Mouse (Mus musculus): ENCODE data around the gene Ano4. TPM values are rescaled to one million over a fixed set of nuclear protein-coding genes. Genes with fewer than 3 reads are reported as not detected.

Ano4 gene
- total RNA-seq, 4 experiments from 2014 or later, result 24.2 to 27.0 (median 25.0) TPM

- no peak for DNase-seq (ENCODE audit: low spot score in 2 of 2)
Observed at GRCm38 (mm10) chr10:88968586-88968985, 376.0 kb downstream of the Ano4 start.

DNA sequence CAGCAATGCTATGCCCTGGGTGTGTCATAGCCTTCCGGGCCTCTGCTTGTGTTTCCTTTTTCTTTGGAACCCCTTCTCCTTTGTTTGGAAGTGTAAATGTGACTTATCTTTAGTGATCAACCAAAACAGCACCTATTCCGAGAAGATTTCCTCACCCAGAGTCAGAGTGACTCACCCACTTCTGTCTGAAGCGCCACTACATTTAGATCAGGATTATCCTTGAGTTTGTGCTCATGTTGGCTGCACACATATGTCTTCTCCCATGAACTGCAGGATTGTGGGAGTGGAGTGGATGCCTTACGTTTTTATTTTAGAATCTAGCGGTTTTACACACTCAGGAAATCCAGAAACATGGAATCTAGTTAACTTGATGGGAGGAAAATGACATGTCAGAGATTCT lies 383.8 kb downstream of the Ano4 start:
- DNase-seq (ENCODE audit: low spot score in 2 of 2), result no peak

DNA sequence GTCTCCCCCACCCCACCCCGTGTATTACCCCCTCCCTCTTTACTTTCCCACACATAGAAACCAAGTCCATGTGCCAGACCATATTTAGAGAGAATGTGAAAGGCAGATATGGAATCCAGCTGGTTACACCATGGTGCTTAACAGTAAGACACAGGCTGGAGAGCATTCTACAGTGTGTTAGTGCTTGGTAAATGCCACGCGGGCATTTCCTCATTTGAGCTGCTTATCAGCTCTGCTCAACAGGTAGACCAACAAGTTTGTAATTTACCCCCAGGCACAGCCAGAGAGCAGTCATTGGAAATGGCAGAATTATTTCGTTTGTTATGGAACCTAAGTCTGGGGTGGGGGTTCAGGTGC lies 394.3 kb downstream of the Ano4 start:
- DNase-seq (ENCODE audit: low spot score in 2 of 2), result no peak

DNA sequence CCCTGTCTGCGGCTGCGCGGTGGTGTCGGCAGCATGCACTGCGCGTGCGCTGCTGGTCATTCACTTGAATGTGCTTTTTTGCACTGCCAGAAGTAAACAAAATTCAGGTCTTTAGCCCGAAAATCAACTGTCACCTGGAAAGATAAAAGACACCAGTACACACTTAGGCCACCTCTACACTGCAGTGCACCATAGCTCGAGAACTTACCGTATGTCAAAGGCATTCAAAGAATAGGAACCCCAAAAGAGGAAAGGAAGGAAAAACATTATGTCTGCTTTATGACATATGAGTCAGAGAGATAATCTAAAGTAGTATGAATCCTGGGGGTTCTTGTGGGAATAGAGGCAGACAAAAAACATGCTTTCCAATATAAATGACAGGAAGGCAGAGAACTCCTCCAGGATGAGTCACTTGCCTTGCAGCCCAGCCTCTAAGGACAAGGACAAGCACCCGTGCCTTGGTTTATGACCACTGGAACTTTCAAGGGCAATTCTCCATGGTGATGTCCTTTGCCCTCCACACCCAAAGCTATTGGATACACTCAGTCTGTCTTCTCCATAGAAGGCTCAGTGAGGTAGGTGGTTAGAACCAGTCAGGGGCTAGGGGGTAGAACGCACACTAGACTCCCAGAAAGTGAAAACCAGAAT lies 394.8 kb downstream of the Ano4 start:
- DNase-seq (ENCODE audit: low spot score in 2 of 2), result no peak

Other genes with a start within 250 kb of the Ano4 start
- gene Gas2l3, start 99.2 kb upstream of the Ano4 start, total RNA-seq (2022), result 1 to 10 TPM; 2.1 to 5.1 (median 3.7) TPM
- under 1 TPM in 3 of 4 experiments, not detected in 1; 0.16 to 0.30 (median 0.26) TPM for gene Nr1h4, start 188.8 kb upstream of the Ano4 start, total RNA-seq (2022)

Data from left cerebral cortex, adult 8-10 months (tissue).